Mouse (Mus musculus) thymus, postnatal 25 days (tissue): Measurements from ENCODE around the gene Birc6.
"Not testable (repeated sequence)": the region's sequence is repeated elsewhere in the genome, so short reads cannot be mapped to it uniquely, and the experiment has no call there.

Source experiments
- DNase-seq: peaks from one replicate; pipeline ENCODE4 v3.0.0; 2022

Gene Birc6

GRCm38 (mm10) chr17:74569219-74569618 is 41.1 kb downstream of the Birc6 start:
- no peak for DNase-seq

- DNase-seq, result no peak
Measured at GRCm38 (mm10) chr17:74570585-74570984, 42.5 kb downstream of the Birc6 start.

- DNase-seq, result no peak
Measured at GRCm38 (mm10) chr17:74577173-74577572, 49.1 kb downstream of the Birc6 start.

- no peak for DNase-seq
Measured at GRCm38 (mm10) chr17:74579586-74579985, 51.5 kb downstream of the Birc6 start.

- DNase-seq, result no peak
Measured at GRCm38 (mm10) chr17:74580738-74581137, 52.6 kb downstream of the Birc6 start.

- no peak for DNase-seq
Measured at GRCm38 (mm10) chr17:74586768-74587167, 58.7 kb downstream of the Birc6 start.

GRCm38 (mm10) chr17:74598908-74599307 is 70.8 kb downstream of the Birc6 start:
- no peak for DNase-seq

- DNase-seq, result no peak
Measured at GRCm38 (mm10) chr17:74599396-74599795, 71.3 kb downstream of the Birc6 start.

- DNase-seq, result no peak
Measured at GRCm38 (mm10) chr17:74601201-74601600, 73.1 kb downstream of the Birc6 start.

GRCm38 (mm10) chr17:74630798-74631197 is 102.7 kb downstream of the Birc6 start:
- DNase-seq, result no peak

GRCm38 (mm10) chr17:74642445-74642844 is 114.3 kb downstream of the Birc6 start:
- no peak for DNase-seq

- DNase-seq, result no peak
Measured at GRCm38 (mm10) chr17:74658362-74658761, 130.3 kb downstream of the Birc6 start.

- DNase-seq, result no peak
Measured at GRCm38 (mm10) chr17:74668010-74668409, 139.9 kb downstream of the Birc6 start.

- DNase-seq, result no peak
Measured at GRCm38 (mm10) chr17:74670031-74670430, 141.9 kb downstream of the Birc6 start.

GRCm38 (mm10) chr17:74672446-74672845 is 144.4 kb downstream of the Birc6 start:
- no peak for DNase-seq

GRCm38 (mm10) chr17:74673251-74673650 is 145.2 kb downstream of the Birc6 start:
- DNase-seq, result peak; percentile 6

GRCm38 (mm10) chr17:74678061-74678460 is 150.0 kb downstream of the Birc6 start:
- DNase-seq, result no peak

GRCm38 (mm10) chr17:74684927-74685326 is 156.8 kb downstream of the Birc6 start:
- no peak for DNase-seq

GRCm38 (mm10) chr17:74688555-74688954 is 160.5 kb downstream of the Birc6 start:
- DNase-seq, result no peak

- DNase-seq, result no peak
Measured at GRCm38 (mm10) chr17:74689406-74689805, 161.3 kb downstream of the Birc6 start.

GRCm38 (mm10) chr17:74701661-74702060 is 173.6 kb downstream of the Birc6 start:
- not testable (repeated sequence) for DNase-seq

GRCm38 (mm10) chr17:74705480-74705879 is 177.4 kb downstream of the Birc6 start:
- DNase-seq, result no peak

GRCm38 (mm10) chr17:74706593-74706992 is 178.5 kb downstream of the Birc6 start:
- DNase-seq, result no peak

- no peak for DNase-seq
Measured at GRCm38 (mm10) chr17:74707637-74708152, 179.6 kb downstream of the Birc6 start.

GRCm38 (mm10) chr17:74710731-74711130 is 182.6 kb downstream of the Birc6 start:
- DNase-seq, result no peak

- DNase-seq, result no peak
Measured at GRCm38 (mm10) chr17:74711627-74712026, 183.5 kb downstream of the Birc6 start.
